Mouse (Mus musculus) G1E (cell line): ENCODE measurements at regions not wholly inside any gene's neighbourhood (a gene's known extent, or its start where the extent isn't known, plus 50 kb on each side); places are given as distances from the start of the nearest gene placed in this dataset.

Experiments used
- CTCF ChIP-seq: IDR thresholded peaks from 2 replicates; pipeline ENCODE4 v1.5.1; 2012; ENCODE audit warnings: low read depth, low read length, inconsistent platforms, mixed read lengths
- GATA1 ChIP-seq: IDR thresholded peaks from 2 replicates; pipeline ENCODE4 v1.6.1; 2012; ENCODE audit warnings: borderline replicate concordance, low read length, inconsistent platforms, mixed read lengths
- GATA2 ChIP-seq: IDR thresholded peaks from 2 replicates; pipeline ENCODE4 v1.6.1; 2012; ENCODE audit warnings: low read depth, low read length, inconsistent platforms, borderline replicate concordance
- POLR2AphosphoS5 ChIP-seq: IDR thresholded peaks from 2 replicates; pipeline ENCODE4 v1.6.1; 2012; ENCODE audit warnings: low read depth, low read length, inconsistent platforms; ENCODE audit not compliant: insufficient replicate concordance

- TF ChIP-seq CTCF (no peak), GATA2 (no peak), POLR2AphosphoS5 (no peak), GATA1 (no peak)
Measured at GRCm38 (mm10) chr16:30759503-30759902, 160.0 kb downstream of the Fam43a start.
